Mouse (Mus musculus) limb, embryonic 11.5 days (tissue): ENCODE results near the gene Hells. TPM values are rescaled to one million over a fixed set of nuclear protein-coding genes. Genes with fewer than 3 reads are reported as not detected.

ENCODE experiments used
- ATAC-seq: fragments of 200-750 bp; cut with Nextera tagmentation; 2 replicates; pipeline ENCODE4 v1.8.0; 2017; ENCODE audit warnings: low read depth; ENCODE audit not compliant: insufficient number of reproducible peaks, low FRiP score, low TSS enrichment
- DNase-seq: peaks from one replicate; pipeline ENCODE4 v3.0.0-alpha.2; 2015; ENCODE audit warnings: low spot score
- H3K27ac ChIP-seq: fragments of 300-500 bp; sonication (generic); replicated peaks from 2 replicates; pipeline ENCODE4 v1.5.1; 2014; ENCODE audit warnings: low read depth, mild to moderate bottlenecking, low read length
- H3K27me3 ChIP-seq: fragments of 300-500 bp; sonication (generic); 2 replicates; pipeline ENCODE4 v1.6.1; 2014; ENCODE audit warnings: mild to moderate bottlenecking, low read length, mixed read lengths; ENCODE audit not compliant: control insufficient read depth, insufficient read depth
- H3K36me3 ChIP-seq: fragments of 300-500 bp; sonication (generic); 2 replicates; pipeline ENCODE4 v1.6.1; 2014; ENCODE audit warnings: mild to moderate bottlenecking, low read length, moderate library complexity, mixed read lengths; ENCODE audit not compliant: control insufficient read depth, insufficient read depth
- H3K4me1 ChIP-seq: fragments of 300-500 bp; sonication (generic); 2 replicates; pipeline ENCODE4 v1.6.1; 2014; ENCODE audit warnings: low read length, mixed read lengths; ENCODE audit not compliant: control insufficient read depth, insufficient read depth
- H3K4me2 ChIP-seq: fragments of 300-500 bp; sonication (generic); 2 replicates; pipeline ENCODE4 v1.6.1; 2014; ENCODE audit warnings: low read depth, mild to moderate bottlenecking, moderate library complexity; ENCODE audit not compliant: severe bottlenecking
- H3K4me3 ChIP-seq: fragments of 300-500 bp; sonication (generic); 2 replicates; pipeline ENCODE4 v1.5.1; 2014; ENCODE audit warnings: low read depth, low read length
- H3K9ac ChIP-seq: fragments of 300-500 bp; sonication (generic); 2 replicates; pipeline ENCODE4 v1.6.1; 2014; ENCODE audit warnings: mild to moderate bottlenecking, low read length
- H3K9me3 ChIP-seq: fragments of 300-500 bp; sonication (generic); 2 replicates; pipeline ENCODE4 v1.6.1; 2016; ENCODE audit warnings: low read length; ENCODE audit not compliant: control insufficient read depth
- WGBS: fragments of 180-500 bp; shearing (Covaris S2); extraction: QIAGEN DNeasy Blood & Tissue Kit; methylation state at CpG from one replicate; pipeline ENCODE4 v1.1.7; 2014; 5-methylcytosine and 5-hydroxymethylcytosine counted together
- polyA plus RNA-seq: library from polyadenylated mRNA; unstranded; fragments of >200 nt; fragmentation: Nextera tagmentation; extraction: Ambion mirVana; gene quantifications from 2 replicates; pipeline ENCODE4 v1.2.1, GENCODE M21; 2014

Hells gene
- polyA plus RNA-seq: 93.2 and 111 TPM in 2 replicates

DNA sequence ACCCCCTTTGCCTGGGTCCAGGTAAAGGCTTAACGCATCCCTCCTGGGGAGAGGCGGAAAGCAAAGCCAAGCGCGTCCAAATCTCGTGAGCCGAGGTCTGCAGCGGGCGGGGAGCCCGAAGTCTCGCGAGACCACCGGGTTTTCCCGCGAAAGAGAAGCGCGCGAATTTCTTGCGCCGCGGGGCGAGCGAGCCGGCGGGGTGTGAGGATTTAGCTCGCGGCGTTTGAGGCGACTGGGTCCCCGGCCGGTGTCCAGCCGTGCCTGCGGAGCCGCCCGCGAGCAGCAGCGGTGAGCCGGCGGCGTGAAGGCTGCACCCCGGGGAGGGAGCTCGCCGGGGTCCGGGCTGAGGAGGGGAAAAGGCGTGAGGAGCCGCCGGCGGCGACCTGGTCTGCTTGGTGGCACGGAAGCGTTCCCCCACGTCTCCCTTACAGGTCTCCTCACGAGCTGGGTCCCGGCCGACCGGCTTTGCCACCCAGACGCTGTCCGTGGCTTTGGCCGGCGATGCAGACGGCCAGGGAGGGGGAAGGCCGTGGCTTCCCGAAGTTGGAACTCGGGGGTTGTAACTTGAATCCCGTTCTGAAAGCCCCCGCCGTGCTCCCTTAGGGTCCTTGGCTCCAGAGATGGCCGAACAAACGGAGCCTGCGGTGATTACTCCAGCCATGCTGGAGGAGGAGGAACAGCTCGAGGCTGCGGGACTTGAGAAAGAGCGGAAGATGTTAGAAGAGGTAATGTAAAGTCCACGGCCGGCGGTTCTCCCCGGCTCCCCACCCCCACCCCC, at the start of gene Hells:
Gene Hells (plus strand): TSS at position 128 of the 778 bp plus-strand sequence.
- Histone ChIP-seq H3K27me3 (no peaks in the 10 kb centered on the region), H3K36me3 (no peaks in the 10 kb centered on the region), H3K4me1 (peaks cover 4% of the 10 kb centered on the region; the same call in 1 of the 2 replicates), H3K4me2 (peak within 1 kb of the TSS; percentile 76), H3K9ac (peak within 1 kb of the TSS; percentile 93), H3K4me3 (peak within 1 kb of the TSS; percentile 74), H3K27ac (peak within 1 kb of the TSS; percentile 81), H3K9me3 (no peaks in the 10 kb centered on the region)
- peak; percentile 88 for ATAC-seq
- DNase-seq: peak; percentile 96
- WGBS: under 1% methylated on average over 73 of the region's 76 CpGs

DNA sequence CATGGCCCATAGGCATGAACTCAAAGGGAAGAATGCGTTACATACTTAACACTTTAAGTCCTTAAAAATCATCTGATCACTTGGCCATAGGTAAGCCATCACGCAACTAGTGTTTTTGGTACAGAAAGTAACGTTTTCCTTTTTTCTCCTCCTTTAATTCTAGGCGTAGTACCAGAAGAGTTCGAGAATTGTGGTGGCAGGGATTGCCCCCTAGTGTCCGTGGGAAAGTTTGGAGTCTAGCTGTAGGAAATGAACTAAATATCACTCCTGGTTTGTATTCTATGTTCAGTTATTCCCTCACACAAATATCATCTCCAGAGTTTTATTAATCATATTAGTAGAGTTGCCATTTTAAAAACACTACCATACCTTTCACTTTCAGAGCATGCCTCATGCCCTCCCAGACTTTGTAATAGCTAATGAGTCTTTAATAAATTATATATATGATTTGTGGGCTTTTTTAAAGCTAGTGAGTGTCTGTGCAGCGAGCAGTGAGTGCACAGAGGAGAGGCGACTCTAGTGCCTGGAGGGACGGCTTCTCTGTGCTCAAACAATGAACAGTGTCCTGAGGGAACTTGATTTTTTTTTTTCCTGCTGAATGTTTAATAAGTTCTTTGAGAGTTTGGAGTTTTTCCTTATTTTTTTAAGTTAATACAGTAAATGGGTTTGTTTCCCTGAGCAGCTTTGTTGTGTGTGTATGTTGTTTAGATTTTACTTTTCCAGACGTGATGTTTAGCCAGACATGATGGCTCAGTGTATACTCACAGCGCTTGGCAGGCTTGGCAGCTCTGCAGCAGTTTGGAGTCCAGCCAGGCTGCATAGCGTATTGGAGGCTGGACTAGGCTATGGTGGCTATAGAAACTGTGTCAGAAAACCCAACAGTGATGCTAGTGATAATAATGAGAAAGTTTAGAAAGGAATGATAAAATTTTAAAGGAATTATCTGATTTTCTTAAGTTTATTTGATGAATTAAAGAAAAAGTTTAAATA, 29.3 kb upstream of the Hells start:
- Histone ChIP-seq H3K4me2 (no peak overlapping the region), H3K9ac (no peak overlapping the region), H3K27ac (no peak overlapping the region), H3K27me3 (no peaks in the 10 kb centered on the region), H3K4me3 (no peak overlapping the region), H3K9me3 (no peaks in the 10 kb centered on the region), H3K4me1 (no peaks in the 10 kb centered on the region), H3K36me3 (0 out of 2 replicates have a peak, but pooled peaks cover 2% of the 10 kb centered on the region)
- no peak for ATAC-seq
- DNase-seq: no peak
- WGBS: 85% methylated on average over 12 of the region's 12 CpGs

DNA sequence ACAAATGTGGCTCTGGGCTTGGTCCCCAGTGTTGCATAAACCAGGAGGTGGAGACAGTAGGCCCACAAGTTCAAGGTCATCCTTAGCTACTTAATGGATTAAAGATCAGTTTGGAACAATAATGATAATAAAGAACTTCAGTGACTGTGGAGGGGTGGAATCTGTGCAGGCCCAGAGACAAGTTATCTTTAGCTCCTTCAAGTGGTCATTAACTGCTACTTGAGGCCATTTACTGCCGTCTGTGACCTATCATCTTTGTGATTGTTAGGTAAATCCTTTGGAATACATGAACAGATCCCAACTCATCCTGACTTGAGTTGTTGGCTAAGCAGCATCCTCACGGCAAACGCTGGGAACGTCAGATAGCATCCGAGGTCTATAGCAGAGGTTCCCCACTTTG, 28.2 kb upstream of the Hells start:
- Histone ChIP-seq H3K27ac (no peak overlapping the region), H3K27me3 (no peaks in the 10 kb centered on the region), H3K9me3 (no peaks in the 10 kb centered on the region), H3K36me3 (0 out of 2 replicates have a peak, but pooled peaks cover 2% of the 10 kb centered on the region), H3K4me2 (no peak overlapping the region), H3K4me1 (no peaks in the 10 kb centered on the region), H3K9ac (no peak overlapping the region), H3K4me3 (no peak overlapping the region)
- WGBS: 94% methylated on average over 5 of the region's 5 CpGs
- ATAC-seq: no peak
- DNase-seq: no peak

DNA sequence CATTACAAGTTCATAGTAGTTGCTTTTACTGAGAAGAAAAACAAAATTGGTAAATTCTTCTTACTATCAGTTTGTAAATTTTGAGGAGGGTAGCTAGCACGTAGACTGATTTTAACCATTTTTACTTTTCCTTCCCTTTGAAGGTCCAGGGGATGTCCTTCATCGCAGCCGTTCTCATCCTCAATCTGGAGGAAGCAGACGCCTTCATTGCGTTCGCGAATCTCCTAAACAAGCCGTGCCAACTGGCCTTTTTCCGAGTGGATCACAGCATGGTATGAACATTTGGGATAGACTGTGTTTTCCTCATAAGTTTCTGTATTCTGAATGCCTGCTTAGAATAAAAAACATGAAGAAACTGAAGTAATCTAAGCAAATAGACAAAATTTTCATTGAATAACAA, 16.9 kb upstream of the Hells start:
- Histone ChIP-seq H3K27ac (no peak overlapping the region), H3K4me3 (no peak overlapping the region), H3K36me3 (no peaks in the 10 kb centered on the region), H3K4me2 (no peak overlapping the region), H3K4me1 (no peaks in the 10 kb centered on the region), H3K9ac (no peak overlapping the region), H3K9me3 (no peaks in the 10 kb centered on the region), H3K27me3 (no peaks in the 10 kb centered on the region)
- WGBS: 88% methylated on average over 9 of the region's 9 CpGs
- DNase-seq: no peak
- no peak for ATAC-seq

DNA sequence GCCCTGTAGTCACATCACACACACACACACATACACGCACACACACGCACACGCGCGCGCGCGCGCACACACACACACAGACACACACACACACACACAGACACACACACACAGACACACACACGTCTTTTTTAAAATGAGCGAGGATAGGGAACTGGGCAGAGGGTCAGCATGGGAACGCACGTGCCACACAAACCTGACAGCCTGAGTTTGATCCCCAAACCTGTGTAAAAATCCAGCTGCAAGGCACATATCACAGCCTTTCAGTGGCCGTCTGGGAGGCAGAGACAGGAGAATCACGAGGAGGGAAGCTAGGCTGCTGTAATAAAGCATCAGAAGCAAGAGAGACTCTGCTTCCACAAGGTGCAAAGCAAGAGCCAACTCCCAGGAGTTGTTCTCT, 15.8 kb upstream of the Hells start:
- Histone ChIP-seq H3K4me1 (no peaks in the 10 kb centered on the region), H3K27me3 (no peaks in the 10 kb centered on the region), H3K9ac (no peak overlapping the region), H3K4me3 (no peak overlapping the region), H3K36me3 (no peaks in the 10 kb centered on the region), H3K27ac (no peak overlapping the region), H3K9me3 (no peaks in the 10 kb centered on the region), H3K4me2 (no peak overlapping the region)
- WGBS: 88% methylated on average over 15 of the region's 15 CpGs
- ATAC-seq: no peak
- DNase-seq: no peak

DNA sequence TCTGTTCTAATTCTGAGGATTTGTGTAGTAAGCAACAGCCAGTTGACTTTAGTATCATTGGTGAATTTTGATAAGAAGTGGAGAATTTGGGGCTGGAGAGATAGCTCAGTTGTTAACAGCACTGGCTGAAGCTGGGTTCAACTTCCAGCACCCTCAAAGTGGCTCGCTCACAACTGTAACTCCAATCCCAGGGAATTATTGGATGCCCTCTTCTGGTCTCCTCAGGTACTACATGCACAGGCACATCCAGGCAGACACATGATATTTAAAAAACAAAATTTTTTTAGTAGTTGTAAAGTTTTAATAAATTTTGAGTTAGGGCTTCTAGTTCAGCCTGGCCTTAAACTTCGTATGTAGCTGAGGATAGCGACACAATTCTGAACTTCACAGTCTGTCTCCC, 15.0 kb upstream of the Hells start:
- no peak overlapping the region for H3K27ac ChIP-seq

DNA sequence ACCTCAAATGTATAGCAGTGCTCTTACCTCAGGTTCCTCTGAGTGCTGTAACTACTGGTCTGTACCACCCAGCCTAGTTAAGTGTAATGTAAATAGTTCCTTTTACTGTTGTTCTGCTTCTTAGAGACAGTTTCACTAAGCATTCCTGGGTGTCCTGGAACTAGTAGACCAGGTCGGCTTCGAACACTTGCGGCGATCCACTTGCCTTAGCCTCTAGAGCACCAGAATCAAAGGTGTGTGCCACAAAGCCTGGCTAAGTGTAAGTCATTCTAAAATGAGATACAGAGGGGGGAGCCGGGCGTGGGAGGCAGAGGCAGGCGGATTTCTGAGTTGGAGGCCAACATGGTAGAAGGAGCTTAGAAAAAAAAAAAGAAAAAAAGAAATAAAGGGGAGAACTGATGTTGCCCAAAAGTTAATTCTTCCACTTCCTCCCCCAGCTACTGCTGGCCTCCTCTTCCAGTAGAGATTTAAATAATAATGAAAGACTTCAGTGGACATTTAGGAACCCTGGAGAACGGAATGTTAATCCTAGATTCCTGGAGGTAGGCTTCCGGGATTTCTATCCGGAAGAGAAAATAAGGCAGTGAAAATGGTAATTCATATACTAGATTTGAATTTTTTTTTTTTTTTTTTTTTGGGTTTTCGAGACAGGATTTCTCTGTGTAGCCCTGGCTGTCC, 2.1 kb upstream of the Hells start:
- 93% methylated on average over 11 of the region's 11 CpGs for WGBS
- H3K9me3 ChIP-seq: no peaks in the 10 kb centered on the region
- H3K27me3 ChIP-seq: no peaks in the 10 kb centered on the region
- no peak for ATAC-seq
- no peak overlapping the region for H3K9ac ChIP-seq
- no peak overlapping the region for H3K27ac ChIP-seq
- H3K4me3 ChIP-seq: no peak overlapping the region
- no peak for DNase-seq
- H3K36me3 ChIP-seq: no peaks in the 10 kb centered on the region
- H3K4me2 ChIP-seq: no peak overlapping the region
- peaks cover 4% of the 10 kb centered on the region; the same call in 1 of the 2 replicates for H3K4me1 ChIP-seq

More for the DNA sequence above, 15.0 kb upstream of the Hells start:
- no peak for ATAC-seq
- H3K9me3 ChIP-seq: no peaks in the 10 kb centered on the region
- peak; percentile 69 for DNase-seq
- H3K4me2 ChIP-seq: no peak overlapping the region
- H3K27me3 ChIP-seq: no peaks in the 10 kb centered on the region
- no peak overlapping the region for H3K9ac ChIP-seq
- 48% methylated on average over 3 of the region's 3 CpGs for WGBS
- H3K4me1 ChIP-seq: no peaks in the 10 kb centered on the region
- no peaks in the 10 kb centered on the region for H3K36me3 ChIP-seq
- no peak overlapping the region for H3K4me3 ChIP-seq
